Mouse (Mus musculus): Measurements from ENCODE around the gene Esrrg. TPM values are rescaled to one million over a fixed set of nuclear protein-coding genes. Genes with fewer than 3 reads are reported as not detected.

Gene Esrrg
- polyA plus RNA-seq, 1 experiment from 2014 or later, result 0.33 TPM

- DNase-seq (ENCODE audit: low spot score), result no peak
Observed at GRCm38 (mm10) chr1:188068833-188069232, 460.2 kb downstream of the Esrrg start.

GRCm38 (mm10) chr1:188069849-188070248, 461.3 kb downstream of the Esrrg start:
- no peak for DNase-seq (ENCODE audit: low spot score)

GRCm38 (mm10) chr1:188077561-188078195, 469.1 kb downstream of the Esrrg start:
- DNase-seq (ENCODE audit: low spot score), result no peak

- DNase-seq (ENCODE audit: low spot score), result no peak
Observed at GRCm38 (mm10) chr1:188080261-188080875, 471.8 kb downstream of the Esrrg start.

- DNase-seq (ENCODE audit: low spot score), result no peak
Observed at GRCm38 (mm10) chr1:188082665-188083640, 474.4 kb downstream of the Esrrg start.

- DNase-seq (ENCODE audit: low spot score), result no peak
Observed at GRCm38 (mm10) chr1:188085116-188085879, 476.7 kb downstream of the Esrrg start.

- no peak for DNase-seq (ENCODE audit: low spot score)
Observed at GRCm38 (mm10) chr1:188093724-188094123, 485.1 kb downstream of the Esrrg start.

GRCm38 (mm10) chr1:188101832-188102231, 493.2 kb downstream of the Esrrg start:
- DNase-seq (ENCODE audit: low spot score), result no peak

- no peak for DNase-seq (ENCODE audit: low spot score)
Observed at GRCm38 (mm10) chr1:188103179-188103578, 494.6 kb downstream of the Esrrg start.

- no peak for DNase-seq (ENCODE audit: low spot score)
Observed at GRCm38 (mm10) chr1:188105516-188105915, 496.9 kb downstream of the Esrrg start.

- no peak for DNase-seq (ENCODE audit: low spot score)
Observed at GRCm38 (mm10) chr1:188107946-188108345, 499.4 kb downstream of the Esrrg start.

GRCm38 (mm10) chr1:188111552-188111951, 503.0 kb downstream of the Esrrg start:
- DNase-seq (ENCODE audit: low spot score), result no peak

- no peak for DNase-seq (ENCODE audit: low spot score)
Observed at GRCm38 (mm10) chr1:188113240-188113639, 504.6 kb downstream of the Esrrg start.

GRCm38 (mm10) chr1:188118125-188118524, 509.5 kb downstream of the Esrrg start:
- no peak for DNase-seq (ENCODE audit: low spot score)

GRCm38 (mm10) chr1:188119806-188120205, 511.2 kb downstream of the Esrrg start:
- no peak for DNase-seq (ENCODE audit: low spot score)

GRCm38 (mm10) chr1:188125521-188126021, 517.0 kb downstream of the Esrrg start:
- DNase-seq (ENCODE audit: low spot score), result no peak

GRCm38 (mm10) chr1:188136126-188136525, 527.5 kb downstream of the Esrrg start:
- no peak for DNase-seq (ENCODE audit: low spot score)

GRCm38 (mm10) chr1:188139473-188139872, 530.9 kb downstream of the Esrrg start:
- no peak for DNase-seq (ENCODE audit: low spot score)

GRCm38 (mm10) chr1:188140221-188140620, 531.6 kb downstream of the Esrrg start:
- DNase-seq (ENCODE audit: low spot score), result no peak

GRCm38 (mm10) chr1:188147381-188148156, 539.0 kb downstream of the Esrrg start:
- DNase-seq (ENCODE audit: low spot score), result no peak
